Mouse (Mus musculus): Measurements from ENCODE around the gene Prim2. TPM values are rescaled to one million over a fixed set of nuclear protein-coding genes. Genes with fewer than 3 reads are reported as not detected.
"Not testable (repeated sequence)": the region's sequence is repeated elsewhere in the genome, so short reads cannot be mapped to it uniquely, and the experiment has no call there.

Gene Prim2
- polyA plus RNA-seq, 1 experiment: 22.5 TPM

DNA sequence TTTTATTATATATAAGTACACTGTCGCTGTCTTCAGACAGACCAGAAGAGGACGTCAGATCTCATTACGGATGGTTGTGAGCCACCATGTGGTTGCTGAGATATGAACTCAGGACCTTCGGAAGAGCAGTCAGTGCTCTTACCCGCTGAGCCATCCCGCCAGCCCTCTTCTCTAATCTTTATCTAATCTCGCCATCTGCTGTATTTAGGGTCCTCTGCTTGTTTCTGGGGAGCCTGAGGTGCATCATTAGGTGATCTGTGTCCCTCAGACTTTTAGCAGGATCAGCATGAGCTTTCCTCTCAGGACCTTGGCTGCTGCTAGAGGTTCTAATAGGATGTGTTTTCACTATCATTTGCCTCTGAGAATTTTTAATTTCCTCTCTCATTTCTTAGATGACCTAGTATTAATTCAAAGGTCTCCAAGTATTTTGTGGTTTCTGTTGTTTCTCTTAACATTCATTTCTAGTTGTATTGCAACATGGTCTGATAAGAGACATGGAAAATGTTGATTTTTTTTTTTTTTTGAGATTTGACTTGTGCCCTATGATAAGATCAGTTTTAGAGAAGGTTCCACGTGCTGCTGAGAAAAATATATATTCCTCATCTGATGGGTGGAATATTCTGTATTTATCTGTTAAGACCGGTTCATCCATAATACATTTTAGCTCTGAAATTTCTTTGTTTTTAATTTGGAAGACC, 49.4 kb downstream of the Prim2 start:
- Histone ChIP-seq H3K79me3 (ENCODE audit: low read depth) (no peaks in the 10 kb centered on the region), H3K27me3 (ENCODE audit: control insufficient read depth, insufficient read depth, insufficient read length) (no peaks in the 10 kb centered on the region), H3K4me3 (ENCODE audit: insufficient read depth, poor library complexity, severe bottlenecking) (no peak overlapping the region), H3ac (ENCODE audit: control insufficient read depth, insufficient read length, low read depth) (no peak overlapping the region), H3K36me3 (ENCODE audit: control insufficient read depth, insufficient read depth) (peaks cover 17% of the 10 kb centered on the region), H3K79me2 (ENCODE audit: control insufficient read depth, insufficient read depth) (no peaks in the 10 kb centered on the region)
- TF ChIP-seq CEBPB (IDR thresholded peaks at IDR 0.05; ENCODE audit: low read depth): no peak
- TF ChIP-seq MYOD1 (IDR thresholded peaks at IDR 0.05; ENCODE audit: control insufficient read depth, insufficient read length, low read depth): no peak
- no peak for TF ChIP-seq USF1 (IDR thresholded peaks at IDR 0.05; ENCODE audit: low read depth)
- no peak for TF ChIP-seq FOSL1 (IDR thresholded peaks at IDR 0.05; ENCODE audit: insufficient read depth, low read length, poor library complexity, severe bottlenecking)
- TF ChIP-seq CTCF (IDR thresholded peaks at IDR 0.05; ENCODE audit: control insufficient read depth, insufficient read depth, insufficient read length): no peak
- no peak for TF ChIP-seq MYOG (IDR thresholded peaks at IDR 0.05; ENCODE audit: control insufficient read depth, extremely low read depth, insufficient read length)
- TF ChIP-seq MAX (IDR thresholded peaks at IDR 0.05): no peak

DNA sequence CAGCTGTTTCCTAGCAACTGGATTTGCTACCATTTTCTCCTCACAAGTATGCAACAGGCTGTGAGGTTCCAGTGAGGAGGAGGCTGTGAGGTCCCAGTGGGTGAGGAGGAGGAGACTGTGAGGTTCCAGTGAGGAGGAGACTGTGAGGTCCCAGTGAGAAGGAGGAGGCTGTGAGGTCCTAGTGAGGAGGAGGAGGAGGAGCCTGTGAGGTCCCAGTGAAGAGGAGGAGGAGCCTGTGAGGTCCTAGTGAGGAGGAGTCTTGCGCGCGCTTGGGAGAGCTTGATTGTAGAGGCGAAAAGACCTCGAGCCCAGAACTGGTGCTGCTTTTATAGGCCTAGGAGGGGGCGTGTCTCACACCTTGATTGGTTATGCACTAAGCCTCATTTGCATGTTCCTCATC, 53.0 kb downstream of the Prim2 start:
- not testable (repeated sequence) for H3K79me2 ChIP-seq (ENCODE audit: control insufficient read depth, insufficient read depth); H3K27me3 ChIP-seq (ENCODE audit: control insufficient read depth, insufficient read depth, insufficient read length); H3K4me3 ChIP-seq (ENCODE audit: insufficient read depth, poor library complexity, severe bottlenecking); H3K36me3 ChIP-seq (ENCODE audit: control insufficient read depth, insufficient read depth); H3ac ChIP-seq (ENCODE audit: control insufficient read depth, insufficient read length, low read depth); H3K79me3 ChIP-seq (ENCODE audit: low read depth)

DNA sequence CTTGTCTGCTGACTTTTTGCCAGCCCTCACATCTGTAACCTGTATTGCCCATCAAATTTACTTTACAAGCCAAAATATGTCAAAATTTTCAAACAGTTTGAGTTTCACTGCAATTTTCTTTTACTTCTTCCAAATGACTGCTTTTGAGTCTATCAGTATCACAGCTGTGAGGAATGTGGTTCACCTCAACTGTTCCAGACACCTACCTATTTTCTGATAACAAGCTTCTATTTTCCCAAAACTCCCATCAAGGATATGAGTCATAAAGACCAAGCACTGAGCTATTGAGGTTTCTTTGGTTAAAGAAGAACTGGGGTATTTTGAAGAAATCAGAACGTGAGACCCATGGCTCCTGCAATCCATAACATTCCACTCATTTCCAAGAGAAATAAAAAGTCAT, 57.5 kb downstream of the Prim2 start:
- H3K4me3 ChIP-seq (ENCODE audit: insufficient read depth, poor library complexity, severe bottlenecking): no peak overlapping the region
- no peaks in the 10 kb centered on the region for H3K79me2 ChIP-seq (ENCODE audit: control insufficient read depth, insufficient read depth)
- no peaks in the 10 kb centered on the region for H3K27me3 ChIP-seq (ENCODE audit: control insufficient read depth, insufficient read depth, insufficient read length)
- H3K36me3 ChIP-seq (ENCODE audit: control insufficient read depth, insufficient read depth): no peaks in the 10 kb centered on the region
- TF ChIP-seq MYOD1 (IDR thresholded peaks at IDR 0.05; ENCODE audit: control insufficient read depth, insufficient read length, low read depth) (no peak), USF1 (IDR thresholded peaks at IDR 0.05; ENCODE audit: low read depth) (no peak), MYOG (IDR thresholded peaks at IDR 0.05; ENCODE audit: control insufficient read depth, extremely low read depth, insufficient read length) (no peak), CTCF (IDR thresholded peaks at IDR 0.05; ENCODE audit: control insufficient read depth, insufficient read depth, insufficient read length) (no peak), MAX (IDR thresholded peaks at IDR 0.05) (no peak), FOSL1 (IDR thresholded peaks at IDR 0.05; ENCODE audit: insufficient read depth, low read length, poor library complexity, severe bottlenecking) (no peak), CEBPB (IDR thresholded peaks at IDR 0.05; ENCODE audit: low read depth) (no peak)
- H3ac ChIP-seq (ENCODE audit: control insufficient read depth, insufficient read length, low read depth): no peak overlapping the region
- H3K79me3 ChIP-seq (ENCODE audit: low read depth): peaks cover 1% of the 10 kb centered on the region

DNA sequence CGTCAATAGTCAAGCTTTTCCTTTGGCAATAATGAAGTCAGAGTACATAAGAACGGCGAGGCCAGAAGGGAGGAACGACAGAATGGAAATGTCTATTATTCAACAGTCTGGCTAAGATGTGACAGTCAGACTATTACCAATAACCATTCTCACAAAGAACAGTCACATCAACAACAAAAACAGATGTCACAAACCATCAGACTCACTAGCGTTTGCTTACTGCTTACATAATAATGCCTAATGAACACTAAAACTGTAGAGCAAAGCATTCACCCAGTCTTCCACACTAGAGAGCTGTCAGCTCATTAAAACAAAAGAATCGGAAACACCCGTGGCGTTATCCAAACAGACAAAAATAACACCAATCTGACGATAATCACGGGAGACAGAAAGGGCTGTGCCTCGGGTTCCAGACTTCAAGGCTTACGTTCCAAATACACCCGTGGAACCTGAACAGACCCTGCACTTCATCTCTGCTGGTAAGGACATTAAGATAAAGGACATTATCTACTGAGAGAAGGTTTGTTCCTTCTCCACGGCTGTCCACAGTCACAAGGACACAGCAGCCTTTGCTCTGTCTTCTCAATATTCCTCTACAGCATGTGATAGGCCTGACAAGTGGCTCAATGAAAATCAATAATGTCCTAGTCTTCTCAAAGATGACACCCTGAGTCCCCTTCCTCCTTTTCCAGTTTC, 59.4 kb downstream of the Prim2 start:
- H3K36me3 ChIP-seq (ENCODE audit: control insufficient read depth, insufficient read depth): no peaks in the 10 kb centered on the region
- H3K4me3 ChIP-seq (ENCODE audit: insufficient read depth, poor library complexity, severe bottlenecking): no peak overlapping the region
- peaks cover 1% of the 10 kb centered on the region for H3K79me3 ChIP-seq (ENCODE audit: low read depth)
- H3K27me3 ChIP-seq (ENCODE audit: control insufficient read depth, insufficient read depth, insufficient read length): no peaks in the 10 kb centered on the region
- H3K79me2 ChIP-seq (ENCODE audit: control insufficient read depth, insufficient read depth): no peaks in the 10 kb centered on the region
- no peak overlapping the region for H3ac ChIP-seq (ENCODE audit: control insufficient read depth, insufficient read length, low read depth)
- TF ChIP-seq CEBPB (IDR thresholded peaks at IDR 0.05; ENCODE audit: low read depth) (no peak), USF1 (IDR thresholded peaks at IDR 0.05; ENCODE audit: low read depth) (no peak), MYOD1 (IDR thresholded peaks at IDR 0.05; ENCODE audit: control insufficient read depth, insufficient read length, low read depth) (no peak), FOSL1 (IDR thresholded peaks at IDR 0.05; ENCODE audit: insufficient read depth, low read length, poor library complexity, severe bottlenecking) (no peak), CTCF (IDR thresholded peaks at IDR 0.05; ENCODE audit: control insufficient read depth, insufficient read depth, insufficient read length) (no peak), MYOG (IDR thresholded peaks at IDR 0.05; ENCODE audit: control insufficient read depth, extremely low read depth, insufficient read length) (no peak), MAX (IDR thresholded peaks at IDR 0.05) (no peak)

DNA sequence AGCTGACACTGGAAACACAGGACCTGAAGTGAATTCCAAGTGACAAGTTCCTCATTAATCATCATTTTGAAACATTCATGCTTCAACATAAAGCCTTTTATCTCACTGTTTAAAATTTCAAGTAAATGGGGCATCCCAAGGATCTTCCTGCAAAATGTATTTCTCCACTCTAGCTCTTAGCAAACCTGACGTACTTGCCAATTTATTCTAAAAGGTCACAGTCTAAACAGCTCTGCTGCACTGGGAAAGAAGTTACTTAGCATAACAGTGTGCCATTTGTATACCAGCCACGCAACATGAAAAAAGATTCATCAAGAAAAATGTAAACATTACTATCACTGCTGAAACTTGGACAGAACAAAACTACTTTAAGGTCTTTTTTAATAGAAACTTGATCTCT, 61.5 kb downstream of the Prim2 start:
- H3K79me2 ChIP-seq (ENCODE audit: control insufficient read depth, insufficient read depth): no peaks in the 10 kb centered on the region
- no peak for TF ChIP-seq MAX (IDR thresholded peaks at IDR 0.05)
- no peak for TF ChIP-seq CTCF (IDR thresholded peaks at IDR 0.05; ENCODE audit: control insufficient read depth, insufficient read depth, insufficient read length)
- TF ChIP-seq MYOG (IDR thresholded peaks at IDR 0.05; ENCODE audit: control insufficient read depth, extremely low read depth, insufficient read length): no peak
- no peak for TF ChIP-seq CEBPB (IDR thresholded peaks at IDR 0.05; ENCODE audit: low read depth)
- no peak for TF ChIP-seq MYOD1 (IDR thresholded peaks at IDR 0.05; ENCODE audit: control insufficient read depth, insufficient read length, low read depth)
- TF ChIP-seq FOSL1 (IDR thresholded peaks at IDR 0.05; ENCODE audit: insufficient read depth, low read length, poor library complexity, severe bottlenecking): no peak
- TF ChIP-seq USF1 (IDR thresholded peaks at IDR 0.05; ENCODE audit: low read depth): no peak

More for the DNA sequence above, 61.5 kb downstream of the Prim2 start:
- Histone ChIP-seq H3ac (ENCODE audit: control insufficient read depth, insufficient read length, low read depth) (no peak overlapping the region), H3K4me3 (ENCODE audit: insufficient read depth, poor library complexity, severe bottlenecking) (no peak overlapping the region), H3K79me3 (ENCODE audit: low read depth) (peaks cover 1% of the 10 kb centered on the region), H3K36me3 (ENCODE audit: control insufficient read depth, insufficient read depth) (no peaks in the 10 kb centered on the region), H3K27me3 (ENCODE audit: control insufficient read depth, insufficient read depth, insufficient read length) (no peaks in the 10 kb centered on the region)

Measured in C2C12 (cell line).